Mouse (Mus musculus): ENCODE data around the gene Rbks.

DNA sequence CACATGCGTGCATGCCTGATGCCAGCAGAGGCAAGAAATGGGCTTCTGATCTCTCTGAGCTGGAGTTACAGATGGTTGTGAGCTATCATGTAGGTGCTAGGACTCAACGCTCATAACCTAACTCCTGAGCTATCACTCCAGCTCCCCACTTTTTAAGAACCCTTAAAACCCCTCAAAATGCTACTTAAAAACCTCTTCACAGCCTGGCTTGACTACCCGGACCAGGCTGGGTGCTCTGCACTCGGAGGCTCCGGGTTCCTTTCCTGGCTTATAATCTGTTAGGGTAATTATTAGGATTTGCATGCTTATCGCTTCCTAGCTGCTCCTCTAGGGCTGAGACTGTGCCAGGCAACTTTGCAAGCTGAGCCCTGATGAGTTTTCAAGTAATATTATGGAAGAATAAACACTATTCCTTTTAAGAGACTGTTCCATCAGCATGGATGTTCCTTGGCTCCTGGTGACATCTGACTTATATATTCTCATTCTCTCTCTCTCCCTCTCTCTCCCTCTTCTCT lies 99.9 kb downstream of the Rbks start:
- TF ChIP-seq CTCF (IDR thresholded peaks at IDR 0.05; ENCODE audit: extremely low read depth, insufficient read depth, low read length), result no peak
- TF ChIP-seq POLR2A (IDR thresholded peaks at IDR 0.05; ENCODE audit: extremely low read depth, insufficient read depth, low read length), result no peak
